Mouse (Mus musculus): ENCODE measurements around the gene Mrgpra2a.
"Not testable (repeated sequence)": the region's sequence is repeated elsewhere in the genome, so short reads cannot be mapped to it uniquely, and the experiment has no call there.

Mrgpra2a gene

DNA sequence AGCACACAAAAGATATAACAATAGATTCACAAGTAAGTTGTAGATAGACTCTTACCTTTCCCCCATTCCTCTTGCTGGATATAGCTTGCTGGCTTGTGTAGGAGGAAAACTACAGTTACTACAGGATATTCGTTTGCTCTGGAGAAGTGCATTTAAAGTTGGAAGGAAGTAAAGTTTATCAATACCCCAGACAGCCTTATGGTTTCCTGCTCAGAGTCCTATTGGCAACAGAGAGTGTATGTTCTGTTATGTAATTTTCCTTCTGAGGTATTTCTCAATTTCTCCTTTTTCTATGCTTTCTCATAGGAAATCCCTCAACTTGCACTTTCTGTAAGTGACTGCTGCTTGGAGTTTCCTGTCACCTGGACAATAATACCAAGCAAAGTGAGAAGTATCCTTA, at the start of gene Mrgpra2a:
Mrgpra2a (minus strand) TSS at position 125 of the 400 bp plus-strand sequence.
- DNase-seq (ENCODE audit: low spot score): not testable (repeated sequence)

DNA sequence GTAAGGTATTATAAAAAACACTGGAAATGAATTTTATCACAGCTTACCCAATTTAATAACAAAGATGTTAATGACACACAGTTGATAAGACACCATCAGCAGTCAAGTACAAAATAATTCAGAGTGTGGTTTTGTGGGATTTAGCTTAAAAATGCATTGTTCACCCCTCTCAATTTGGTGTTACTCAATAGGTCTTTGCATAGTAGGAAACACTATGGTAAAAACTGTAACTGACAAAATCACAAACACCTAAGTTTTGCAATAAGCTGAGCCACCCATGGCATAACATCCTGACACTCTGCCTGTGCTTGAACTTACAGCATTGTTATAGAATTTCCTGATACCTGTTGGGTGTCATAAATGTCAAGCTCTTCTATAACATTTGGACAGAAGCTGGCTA, 39.3 kb upstream of the Mrgpra2a start:
- not testable (repeated sequence) for DNase-seq (ENCODE audit: low spot score)

DNA sequence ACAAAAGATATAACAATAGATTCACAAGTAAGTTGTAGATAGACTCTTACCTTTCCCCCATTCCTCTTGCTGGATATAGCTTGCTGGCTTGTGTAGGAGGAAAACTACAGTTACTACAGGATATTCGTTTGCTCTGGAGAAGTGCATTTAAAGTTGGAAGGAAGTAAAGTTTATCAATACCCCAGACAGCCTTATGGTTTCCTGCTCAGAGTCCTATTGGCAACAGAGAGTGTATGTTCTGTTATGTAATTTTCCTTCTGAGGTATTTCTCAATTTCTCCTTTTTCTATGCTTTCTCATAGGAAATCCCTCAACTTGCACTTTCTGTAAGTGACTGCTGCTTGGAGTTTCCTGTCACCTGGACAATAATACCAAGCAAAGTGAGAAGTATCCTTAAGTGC, 37.5 kb upstream of the Mrgpra2a start:
- not testable (repeated sequence) for DNase-seq (ENCODE audit: low spot score)

DNA sequence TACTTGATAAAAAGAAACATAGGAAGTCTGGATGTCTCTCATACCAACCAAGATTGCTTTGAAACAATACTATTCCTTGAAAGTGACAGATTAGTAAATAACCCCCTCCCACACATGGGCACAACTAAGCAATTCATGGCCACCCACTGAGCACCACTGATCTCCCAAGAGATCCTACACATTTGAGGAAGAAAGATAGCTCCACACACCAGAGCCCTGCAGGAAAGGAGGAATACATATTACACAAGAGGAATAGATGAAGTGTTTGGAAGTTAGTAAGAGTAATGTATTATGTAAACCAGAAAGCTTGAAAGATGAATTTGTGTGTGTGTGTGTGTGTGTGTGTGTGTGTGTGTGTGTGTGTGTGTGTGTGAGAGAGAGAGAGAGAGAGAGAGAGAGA, 31.2 kb upstream of the Mrgpra2a start:
- not testable (repeated sequence) for DNase-seq (ENCODE audit: low spot score)

DNA sequence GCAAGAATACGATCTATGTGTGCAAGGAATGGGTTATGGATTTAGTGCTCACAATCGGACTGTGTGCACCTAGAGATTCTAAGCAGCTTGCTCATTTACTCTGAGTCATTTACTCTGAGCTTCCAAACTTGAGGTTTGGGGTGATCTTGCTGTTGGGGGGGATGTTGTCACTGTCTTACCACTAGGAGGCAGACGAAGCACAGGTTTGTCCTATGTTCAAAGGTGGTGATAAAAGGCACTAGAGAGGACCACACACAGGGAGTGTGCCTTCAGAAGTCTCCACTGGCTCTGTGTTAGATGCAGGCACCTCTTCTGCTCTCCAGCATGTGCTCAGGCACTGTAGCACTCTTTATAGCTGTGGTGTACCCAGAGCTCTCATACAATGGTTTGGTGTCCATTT, 22.0 kb upstream of the Mrgpra2a start:
- not testable (repeated sequence) for DNase-seq (ENCODE audit: low spot score)

DNA sequence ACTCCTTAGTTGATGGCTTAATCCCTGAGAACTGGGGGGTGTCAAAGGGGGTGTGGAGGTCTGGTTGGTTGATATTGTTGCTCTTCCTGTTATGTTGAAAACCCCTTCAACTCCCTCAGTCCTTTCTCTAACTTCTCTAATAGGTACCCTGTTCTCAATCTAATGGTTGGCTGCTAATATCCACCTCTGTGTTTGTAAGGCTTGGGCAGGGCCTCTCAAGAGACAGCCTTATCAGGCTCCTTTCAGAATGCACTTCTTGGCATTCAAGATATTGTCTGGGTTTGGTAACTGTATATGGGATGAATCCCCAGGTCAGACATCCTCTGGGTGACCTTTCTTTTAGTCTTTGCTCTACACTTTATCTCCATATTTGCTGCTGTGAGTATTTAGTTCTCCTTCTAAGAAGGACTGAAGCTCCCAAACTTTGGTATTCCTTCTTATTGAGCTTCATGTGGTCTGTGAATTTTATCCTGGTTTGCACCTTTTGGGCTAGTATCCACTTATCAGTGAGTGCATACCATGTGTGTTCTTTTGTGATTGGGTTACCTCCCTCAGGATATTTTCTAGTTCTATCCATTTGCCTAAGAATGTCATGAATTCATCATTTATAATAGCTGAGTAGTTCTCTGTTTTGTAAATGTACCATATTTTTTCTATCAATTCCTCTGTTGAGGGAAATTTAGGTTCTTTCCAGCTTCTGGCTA, 13.5 kb upstream of the Mrgpra2a start:
- not testable (repeated sequence) for DNase-seq (ENCODE audit: low spot score)

DNA sequence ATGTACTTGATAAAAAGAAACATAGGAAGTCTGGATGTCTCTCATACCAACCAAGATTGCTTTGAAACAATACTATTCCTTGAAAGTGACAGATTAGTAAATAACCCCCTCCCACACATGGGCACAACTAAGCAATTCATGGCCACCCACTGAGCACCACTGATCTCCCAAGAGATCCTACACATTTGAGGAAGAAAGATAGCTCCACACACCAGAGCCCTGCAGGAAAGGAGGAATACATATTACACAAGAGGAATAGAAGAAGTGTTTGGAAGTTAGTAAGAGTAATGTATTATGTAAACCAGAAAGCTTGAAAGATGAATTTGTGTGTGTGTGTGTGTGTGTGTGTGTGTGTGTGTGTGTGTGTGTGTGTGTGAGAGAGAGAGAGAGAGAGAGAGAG, 6.2 kb downstream of the Mrgpra2a start:
- DNase-seq (ENCODE audit: low spot score): not testable (repeated sequence)

DNA sequence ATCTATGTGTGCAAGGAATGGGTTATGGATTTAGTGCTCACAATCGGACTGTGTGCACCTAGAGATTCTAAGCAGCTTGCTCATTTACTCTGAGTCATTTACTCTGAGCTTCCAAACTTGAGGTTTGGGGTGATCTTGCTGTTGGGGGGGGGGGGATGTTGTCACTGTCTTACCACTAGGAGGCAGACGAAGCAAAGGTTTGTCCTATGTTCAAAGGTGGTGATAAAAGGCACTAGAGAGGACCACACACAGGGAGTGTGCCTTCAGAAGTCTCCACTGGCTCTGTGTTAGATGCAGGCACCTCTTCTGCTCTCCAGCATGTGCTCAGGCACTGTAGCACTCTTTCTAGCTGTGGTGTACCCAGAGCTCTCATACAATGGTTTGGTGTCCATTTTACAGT, 15.5 kb downstream of the Mrgpra2a start:
- not testable (repeated sequence) for DNase-seq (ENCODE audit: low spot score)

DNA sequence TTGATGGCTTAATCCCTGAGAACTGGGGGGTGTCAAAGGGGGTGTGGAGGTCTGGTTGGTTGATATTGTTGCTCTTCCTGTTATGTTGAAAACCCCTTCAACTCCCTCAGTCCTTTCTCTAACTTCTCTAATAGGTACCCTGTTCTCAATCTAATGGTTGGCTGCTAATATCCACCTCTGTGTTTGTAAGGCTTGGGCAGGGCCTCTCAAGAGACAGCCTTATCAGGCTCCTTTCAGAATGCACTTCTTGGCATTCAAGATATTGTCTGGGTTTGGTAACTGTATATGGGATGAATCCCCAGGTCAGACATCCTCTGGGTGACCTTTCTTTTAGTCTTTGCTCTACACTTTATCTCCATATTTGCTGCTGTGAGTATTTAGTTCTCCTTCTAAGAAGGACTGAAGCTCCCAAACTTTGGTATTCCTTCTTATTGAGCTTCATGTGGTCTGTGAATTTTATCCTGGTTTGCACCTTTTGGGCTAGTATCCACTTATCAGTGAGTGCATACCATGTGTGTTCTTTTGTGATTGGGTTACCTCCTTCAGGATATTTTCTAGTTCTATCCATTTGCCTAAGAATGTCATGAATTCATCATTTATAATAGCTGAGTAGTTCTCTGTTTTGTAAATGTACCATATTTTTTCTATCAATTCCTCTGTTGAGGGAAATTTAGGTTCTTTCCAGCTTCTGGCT, 24.0 kb downstream of the Mrgpra2a start:
- not testable (repeated sequence) for DNase-seq (ENCODE audit: low spot score)

DNA sequence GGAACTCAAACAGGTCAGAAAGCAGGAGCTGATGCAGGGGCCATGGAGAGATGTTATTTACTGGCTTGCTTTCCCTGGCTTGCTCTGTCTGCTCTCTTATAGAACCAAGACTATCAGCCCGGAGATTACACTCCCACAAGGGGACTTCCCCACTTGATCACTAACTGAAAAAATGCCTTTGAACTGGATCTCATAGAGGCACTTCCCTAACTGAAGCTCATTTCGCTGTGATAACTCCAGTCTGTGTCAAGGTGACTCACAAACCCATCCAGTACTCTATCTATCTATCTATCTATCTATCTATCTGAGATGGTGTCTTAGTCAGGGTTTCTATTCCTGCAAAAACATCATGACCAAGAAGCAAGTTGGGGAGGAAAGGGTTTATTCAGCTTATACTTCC, 41.3 kb downstream of the Mrgpra2a start:
- no peak for DNase-seq (ENCODE audit: low spot score)

DNA sequence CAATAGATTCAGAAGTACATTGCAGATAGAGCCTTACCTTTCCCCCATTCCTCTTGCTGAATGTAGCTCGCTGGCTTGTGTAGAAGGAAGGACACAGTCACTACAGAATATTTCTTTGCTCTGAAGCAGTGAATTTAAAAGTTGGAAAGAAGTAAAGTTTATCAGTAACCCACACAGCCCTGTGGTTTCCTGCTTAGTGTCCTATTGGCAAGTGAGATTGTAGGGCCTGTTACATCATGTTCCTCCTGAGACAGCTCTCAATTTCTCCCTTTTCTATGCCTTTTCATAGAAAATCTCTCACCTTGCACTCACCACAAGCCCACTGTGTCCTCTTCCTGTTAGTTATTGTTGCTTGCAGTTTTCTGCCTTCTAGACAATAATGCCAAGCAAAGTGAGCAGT, 42.4 kb downstream of the Mrgpra2a start:
- DNase-seq (ENCODE audit: low spot score): no peak

DNA sequence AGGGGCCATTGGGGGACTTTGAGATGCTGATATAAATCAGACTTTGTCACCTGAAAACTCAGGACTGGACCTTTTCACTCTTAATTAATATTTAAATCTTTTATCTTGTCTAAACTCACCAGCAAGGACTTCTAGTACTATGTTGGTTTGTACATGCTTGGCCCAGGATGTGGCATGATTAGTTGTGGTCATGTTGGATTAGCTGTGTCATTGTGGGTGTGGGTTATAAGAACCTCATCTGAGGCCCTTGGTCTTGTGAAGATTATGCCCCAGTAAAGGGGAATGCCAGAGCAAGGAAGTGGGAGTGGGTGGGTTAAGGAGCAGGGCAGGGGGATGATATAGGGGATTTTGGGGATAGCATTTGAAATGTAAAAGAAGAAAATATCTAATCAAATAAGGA, 50.8 kb downstream of the Mrgpra2a start:
- no peak for DNase-seq (ENCODE audit: low spot score)

All from layer of hippocampus, adult 9-10 months (tissue).